Mouse (Mus musculus): ENCODE measurements around the gene Krtap4-8.
"Not testable (repeated sequence)": the region's sequence is repeated elsewhere in the genome, so short reads cannot be mapped to it uniquely, and the experiment has no call there.

The Krtap4-8 gene

DNA sequence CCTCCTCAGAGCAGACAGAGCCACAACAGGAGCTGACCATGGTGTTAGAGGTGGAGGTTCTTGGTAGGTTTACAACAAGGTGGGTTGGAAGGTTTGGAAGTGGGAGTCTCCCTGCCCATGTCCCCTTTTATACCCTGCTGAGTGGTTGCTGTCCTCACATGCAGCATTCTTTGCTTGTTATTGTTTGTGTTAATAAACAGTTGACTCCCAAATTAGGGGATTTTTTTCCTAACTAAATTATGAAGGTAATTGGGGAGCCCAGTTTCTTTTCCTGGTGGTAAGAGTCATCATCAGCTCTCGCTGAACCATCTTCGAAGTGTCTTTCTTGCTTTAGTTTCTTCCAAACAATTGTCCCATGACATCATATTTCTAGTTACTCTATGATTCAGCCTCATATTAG, at the start of gene Krtap4-8:
Gene Krtap4-8 (minus strand): TSS at position 101 of the 400 bp plus-strand sequence.
- no peak for DNase-seq (ENCODE audit: low spot score in 2 of 2)

GRCm38 (mm10) chr11:99815566-99815965, 35.1 kb upstream of the Krtap4-8 start, which contains the start of gene Gm11564:
Gene Gm11564 (minus strand): TSS chr11:99815666.
- not testable (repeated sequence) for DNase-seq (ENCODE audit: low spot score in 2 of 2)

- not testable (repeated sequence) for DNase-seq (ENCODE audit: low spot score in 2 of 2)
Observed at GRCm38 (mm10) chr11:99809792-99810191, 29.3 kb upstream of the Krtap4-8 start, which contains the start of gene Krtap4-13. Gene Krtap4-13 (minus strand): TSS chr11:99809892.

GRCm38 (mm10) chr11:99804346-99804745, 23.8 kb upstream of the Krtap4-8 start, which contains the start of gene Gm11554:
Gene Gm11554 (minus strand): TSS chr11:99804446.
- not testable (repeated sequence) for DNase-seq (ENCODE audit: low spot score in 2 of 2)

GRCm38 (mm10) chr11:99798832-99799231, 18.3 kb upstream of the Krtap4-8 start, which contains the start of gene Gm11569:
Gene Gm11569 (minus strand): TSS chr11:99798932.
- not testable (repeated sequence) for DNase-seq (ENCODE audit: low spot score in 2 of 2)

DNA sequence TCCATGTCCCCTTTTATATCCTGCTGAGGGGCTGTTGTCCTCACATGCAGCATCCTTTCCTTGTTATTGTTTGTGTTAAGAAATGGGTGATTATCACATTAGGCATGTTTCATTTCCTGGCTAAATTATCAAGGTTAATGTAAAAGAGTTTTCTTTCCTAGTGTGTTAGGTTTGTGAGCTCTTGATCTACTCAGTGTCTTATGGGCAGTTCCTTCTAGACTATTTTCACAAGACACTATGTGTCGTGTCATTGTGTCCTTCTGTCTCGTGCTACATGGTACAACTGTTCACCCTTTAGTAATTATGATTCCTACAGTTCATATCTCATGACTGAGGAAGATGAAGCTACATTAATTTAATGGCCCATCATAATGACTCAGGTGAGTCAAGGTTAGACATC, 12.9 kb upstream of the Krtap4-8 start, which contains the start of gene Gm11596:
Gene Gm11596 (minus strand): TSS at position 101 of the 400 bp plus-strand sequence.
- DNase-seq (ENCODE audit: low spot score in 2 of 2): no peak

DNA sequence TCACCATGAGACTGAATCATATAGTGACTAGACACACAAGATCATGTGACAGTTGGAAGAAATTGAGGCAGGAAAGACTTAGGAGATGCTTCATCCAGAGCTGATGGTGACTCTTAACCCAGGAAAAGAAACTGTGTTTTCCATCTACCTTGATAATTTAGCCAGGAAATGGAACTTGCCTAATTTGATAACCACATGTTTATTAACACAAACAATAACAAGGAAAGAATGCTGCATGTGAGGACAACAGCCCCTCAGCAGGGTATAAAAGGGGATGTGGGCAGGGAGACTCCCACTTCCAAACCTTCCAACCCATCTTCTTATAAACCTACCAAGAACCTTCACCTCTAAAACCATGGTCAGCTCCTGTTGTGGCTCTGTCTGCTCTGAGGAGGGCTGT, 4.4 kb upstream of the Krtap4-8 start, which contains the start of gene Krtap4-9:
Gene Krtap4-9 (plus strand): TSS at position 301 of the 400 bp plus-strand sequence.
- DNase-seq (ENCODE audit: low spot score in 2 of 2): not testable (repeated sequence)

DNA sequence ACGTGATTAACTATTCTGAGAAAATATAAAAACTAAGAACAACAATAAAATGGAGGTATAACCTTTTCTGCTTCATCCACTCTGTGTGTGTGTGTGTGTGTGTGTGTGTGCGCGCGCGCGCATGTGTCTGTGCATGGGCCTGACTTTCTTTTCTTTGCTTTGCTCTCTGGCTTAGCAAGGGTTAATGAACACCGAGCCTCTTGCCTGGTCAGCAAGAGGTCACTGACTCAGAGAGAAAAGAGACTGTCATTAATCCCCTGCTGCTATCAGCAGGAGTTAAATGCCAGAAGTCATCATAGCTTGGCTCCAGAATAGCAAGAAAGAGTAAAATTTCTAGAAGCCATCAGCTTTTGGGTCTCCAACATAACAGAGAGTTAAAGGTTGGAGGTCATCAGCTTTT, 2.1 kb downstream of the Krtap4-8 start:
- DNase-seq (ENCODE audit: low spot score in 2 of 2): no peak

- DNase-seq (ENCODE audit: low spot score in 2 of 2): not testable (repeated sequence)
Observed at GRCm38 (mm10) chr11:99772813-99773212, 7.7 kb downstream of the Krtap4-8 start, which contains the start of gene Gm11595. Gene Gm11595 (minus strand): TSS chr11:99772913.

GRCm38 (mm10) chr11:99768410-99768809, 12.1 kb downstream of the Krtap4-8 start:
- no peak for DNase-seq (ENCODE audit: low spot score in 2 of 2)

DNA sequence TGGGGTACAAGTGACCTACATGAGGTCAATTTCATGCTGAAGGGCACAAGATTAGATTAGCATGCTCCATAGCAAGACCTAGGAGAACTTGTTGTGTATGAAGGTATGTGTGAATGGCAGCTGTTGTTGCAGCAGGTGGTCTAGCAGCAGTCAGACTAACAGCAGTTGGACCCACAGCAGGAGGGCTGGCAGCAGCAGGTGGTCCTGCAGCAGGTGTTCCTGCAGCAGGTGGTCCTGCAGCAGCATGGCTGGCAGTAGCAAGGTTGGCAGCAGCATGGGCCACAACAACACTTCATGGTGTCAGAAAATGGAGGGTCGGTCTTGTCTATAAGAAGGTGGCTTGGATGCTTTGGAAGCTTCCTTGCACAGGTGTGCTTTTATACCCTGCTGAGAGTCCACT, 21.6 kb downstream of the Krtap4-8 start:
- DNase-seq (ENCODE audit: low spot score in 2 of 2): no peak

DNA sequence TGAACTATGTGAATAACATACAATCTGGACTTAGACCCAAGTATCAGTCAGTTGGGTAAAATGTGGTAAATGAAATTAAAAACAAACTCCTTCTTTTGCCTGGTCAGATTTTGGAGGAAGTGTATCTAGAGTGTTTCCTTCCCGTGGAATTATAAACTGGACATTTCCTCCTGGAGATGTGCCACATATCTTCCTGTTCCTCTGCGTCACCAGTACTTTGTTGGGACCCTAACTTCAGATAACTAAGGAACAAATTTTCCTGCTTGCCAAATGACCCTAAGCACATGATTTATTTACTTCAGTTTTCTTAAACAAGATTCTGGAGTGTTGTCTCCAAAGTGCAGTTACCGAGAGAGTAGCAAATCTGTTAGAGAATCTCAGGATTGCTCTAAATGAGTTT, 36.5 kb downstream of the Krtap4-8 start:
- no peak for DNase-seq (ENCODE audit: low spot score in 2 of 2)

DNA sequence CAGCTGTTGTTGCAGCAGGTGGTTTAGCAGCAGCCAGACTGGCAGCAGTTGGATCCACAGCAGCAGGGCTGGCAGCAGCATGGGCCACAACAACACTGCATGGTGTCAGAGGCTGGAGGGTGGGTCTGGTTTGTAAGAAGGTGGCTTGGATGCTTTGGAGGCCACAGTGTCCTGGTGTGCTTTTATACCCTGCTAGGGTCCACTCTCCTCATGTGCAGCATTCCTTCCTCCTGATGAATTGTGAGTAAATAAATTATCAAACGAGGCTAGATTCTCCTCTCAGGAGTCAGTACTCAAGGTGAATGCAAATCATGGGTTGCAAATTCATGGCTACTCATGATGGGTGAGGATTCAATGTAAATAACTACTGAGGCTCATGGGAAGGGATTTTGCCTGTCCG, 46.3 kb downstream of the Krtap4-8 start, which contains the start of gene Gm14180:
Gene Gm14180 (minus strand): TSS at position 101 of the 400 bp plus-strand sequence.
- no peak for DNase-seq (ENCODE audit: low spot score in 2 of 2)
